Mouse (Mus musculus) kidney, adult 8-10 months (tissue): Measurements from ENCODE around the gene Stn1.
"Not testable (repeated sequence)": the region's sequence is repeated elsewhere in the genome, so short reads cannot be mapped to it uniquely, and the experiment has no call there.

Experiments
- DNase-seq, 2 experiments: peaks; one replicate each; pipeline ENCODE4 v3.0.0; 2022

Stn1 gene

DNA sequence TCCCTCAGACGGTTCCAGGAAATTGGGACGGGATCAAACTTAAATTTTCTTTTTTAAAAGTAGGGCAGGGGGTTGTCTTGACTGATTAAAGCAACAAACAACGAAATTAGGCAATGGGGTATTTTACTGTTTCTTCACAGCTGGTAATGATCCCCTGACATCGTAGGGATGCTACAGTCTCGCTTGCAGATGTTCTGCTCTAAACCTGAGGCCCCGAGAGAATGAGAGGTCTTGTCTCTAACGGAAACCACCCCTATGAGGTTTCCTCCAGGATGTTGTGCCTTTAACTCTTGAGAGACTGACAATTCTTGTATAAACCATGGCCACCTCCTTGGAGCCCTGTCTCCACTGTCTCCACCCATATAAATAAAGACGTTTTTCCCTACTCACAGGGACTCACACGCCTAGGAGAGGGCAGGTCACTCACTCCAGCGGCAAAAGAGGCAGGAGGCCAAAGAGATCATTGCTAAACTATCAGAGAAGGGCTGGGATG, at the start of gene Stn1:
Stn1 (minus strand) TSS at position 208 of the 493 bp plus-strand sequence.
- DNase-seq, result no peak

GRCm38 (mm10) chr19:47587009-47587408, 49.7 kb upstream of the Stn1 start:
- DNase-seq, result peak in 1 of 2 experiments; percentile 28

DNA sequence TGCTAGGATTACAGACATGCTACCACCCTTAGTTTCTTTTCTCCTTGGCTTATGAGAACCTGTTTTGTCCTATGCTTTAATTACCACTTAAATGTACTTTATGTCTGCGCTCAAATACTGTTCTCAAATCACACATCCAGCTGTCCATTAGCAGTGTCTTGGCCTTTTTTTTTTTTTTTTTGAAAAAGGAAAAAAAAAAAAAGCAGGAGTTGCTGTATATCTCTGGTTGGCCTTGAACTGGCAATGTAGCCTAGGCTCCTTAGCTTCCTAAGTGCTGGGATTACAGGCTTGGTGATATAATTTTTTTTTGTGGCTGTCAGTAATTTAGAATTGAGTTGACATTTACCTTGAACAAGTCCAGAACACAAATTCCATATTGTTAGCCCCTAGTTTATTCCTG, 48.5 kb upstream of the Stn1 start:
- no peak for DNase-seq

GRCm38 (mm10) chr19:47579788-47580631, 42.7 kb upstream of the Stn1 start:
- DNase-seq, result peak in 1 of 2 experiments; percentile 32

- peak; percentile 81 to 85 for DNase-seq
Measured at GRCm38 (mm10) chr19:47579225-47579787, 42.0 kb upstream of the Stn1 start, which contains the start of gene Slk. TSS of gene Slk (plus strand) at chr19:47579678.

DNA sequence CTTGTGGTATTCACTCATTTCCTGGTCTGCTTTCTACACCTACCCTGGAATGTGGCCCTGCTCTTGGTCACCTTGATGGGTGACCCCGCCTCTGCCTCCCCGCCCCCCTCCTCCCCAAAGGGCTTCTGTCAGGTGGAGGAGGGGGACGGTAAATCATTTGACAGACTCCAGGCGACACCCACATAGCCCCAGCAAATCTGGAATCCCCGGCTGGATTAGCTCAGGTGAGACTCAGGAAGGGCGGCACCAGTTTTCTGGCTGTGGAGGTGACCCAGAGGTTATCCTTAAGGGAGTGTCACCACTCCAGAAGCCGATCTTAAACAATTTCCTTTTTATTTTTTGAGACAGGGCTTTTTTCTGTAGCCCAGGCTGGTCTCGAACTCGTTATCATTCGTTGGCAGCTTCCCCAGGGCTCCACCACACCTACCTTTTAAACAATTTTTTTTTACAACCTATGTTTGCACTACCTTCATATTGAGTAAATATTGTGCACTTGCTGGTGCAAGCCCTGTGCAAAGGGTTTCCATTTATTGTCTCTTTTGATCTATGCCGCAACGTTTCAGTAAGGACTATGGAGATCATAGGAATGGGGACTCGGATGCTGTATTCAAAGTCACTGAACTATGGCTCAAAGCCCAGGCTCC, 41.4 kb upstream of the Stn1 start:
- DNase-seq, result peak; percentile 43 to 74

DNA sequence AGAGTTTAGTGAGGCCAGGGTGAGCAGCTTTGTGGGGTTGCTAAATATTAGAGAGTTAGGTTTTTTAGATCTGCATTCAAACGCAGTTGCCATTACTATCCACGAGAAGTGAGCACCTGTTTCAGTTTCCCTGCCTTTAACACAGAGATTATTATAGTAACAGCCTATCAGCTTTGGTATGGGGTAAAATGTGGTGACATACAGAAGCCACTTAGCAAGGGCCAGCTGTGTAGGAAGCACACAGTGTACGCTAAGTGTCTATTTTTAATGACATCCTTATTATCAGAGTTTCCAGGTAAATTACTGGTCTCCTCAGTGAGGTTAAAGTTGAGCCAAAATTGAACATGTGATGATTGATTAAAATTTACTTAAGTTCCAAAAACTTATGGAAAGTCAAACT, 36.4 kb upstream of the Stn1 start:
- DNase-seq, result no peak

DNA sequence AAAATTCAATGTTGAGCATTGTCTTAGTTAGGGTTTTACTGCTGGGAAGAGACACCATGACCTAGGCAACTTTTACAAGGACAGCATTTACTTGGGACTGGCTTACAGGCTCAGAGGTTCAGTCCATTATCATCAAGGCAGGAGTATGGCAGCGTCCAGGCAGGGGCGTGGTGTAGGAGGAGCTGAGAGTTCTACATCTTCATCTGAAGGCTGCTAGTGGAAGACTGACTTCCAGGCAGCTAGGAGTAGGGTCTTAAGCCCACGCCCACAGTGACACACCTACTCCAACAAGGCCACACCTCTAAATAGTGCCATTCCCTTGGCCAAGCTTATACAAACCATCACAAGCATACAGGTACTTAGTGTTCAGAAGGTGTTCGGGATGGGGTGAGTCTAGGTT, 34.7 kb upstream of the Stn1 start:
- DNase-seq, result not testable (repeated sequence)

GRCm38 (mm10) chr19:47570042-47570441, 32.7 kb upstream of the Stn1 start:
- DNase-seq, result no peak

GRCm38 (mm10) chr19:47565994-47566393, 28.7 kb upstream of the Stn1 start:
- DNase-seq, result no peak

- no peak for DNase-seq
Measured at GRCm38 (mm10) chr19:47565031-47565654, 27.8 kb upstream of the Stn1 start.

GRCm38 (mm10) chr19:47563715-47564114, 26.4 kb upstream of the Stn1 start:
- DNase-seq, result no peak

DNA sequence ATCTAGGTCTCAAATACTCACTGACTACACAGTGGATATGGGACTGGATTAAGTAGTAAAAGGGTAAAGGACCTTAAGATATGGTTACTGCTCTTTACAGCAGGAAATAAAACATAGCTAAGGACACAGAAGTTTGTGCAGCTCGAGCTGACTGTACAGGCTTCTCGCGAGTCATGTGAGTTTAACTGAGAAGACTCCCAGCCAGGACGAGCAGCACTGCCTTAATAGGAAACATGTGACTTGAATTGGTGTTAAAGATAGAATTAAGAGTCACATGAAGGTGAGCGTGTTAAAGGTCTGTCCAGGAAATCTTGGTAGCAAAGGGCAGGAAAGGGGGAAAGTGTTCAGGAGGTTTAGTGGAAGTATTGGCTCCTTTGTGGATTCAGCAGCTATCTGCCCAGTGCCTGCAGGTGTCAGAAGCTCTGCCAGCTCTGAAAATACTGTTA, 24.7 kb upstream of the Stn1 start:
- DNase-seq, result peak; percentile 53 to 85

DNA sequence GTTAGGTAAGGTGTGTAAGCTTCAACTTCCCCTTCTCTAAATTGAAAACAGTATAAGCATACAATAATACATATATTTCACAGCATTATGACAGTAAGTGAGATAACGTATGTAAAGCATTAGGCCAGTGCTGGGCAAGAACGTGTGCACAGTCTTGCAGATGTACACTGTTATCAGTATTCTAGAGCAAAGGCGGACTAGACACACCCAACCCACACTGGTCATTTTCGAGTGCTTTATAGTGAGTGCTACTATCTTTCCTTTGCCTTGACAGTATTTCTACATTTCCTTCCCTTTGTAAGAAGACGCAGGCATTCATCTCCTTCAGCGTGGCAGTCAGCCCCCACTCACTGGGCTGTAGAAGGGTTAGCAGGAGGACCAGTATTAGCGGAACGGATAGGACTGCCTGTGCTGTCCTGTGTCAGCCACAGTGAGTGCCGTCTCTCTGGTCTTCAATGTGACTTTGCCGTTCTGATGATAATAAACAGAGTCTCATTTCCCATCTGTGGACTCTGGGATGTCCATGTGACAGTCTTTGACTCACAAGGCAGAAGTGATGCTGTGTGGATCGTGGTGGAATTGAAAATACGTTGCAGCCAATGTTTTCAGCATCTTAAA, 23.3 kb upstream of the Stn1 start:
- no peak for DNase-seq

DNA sequence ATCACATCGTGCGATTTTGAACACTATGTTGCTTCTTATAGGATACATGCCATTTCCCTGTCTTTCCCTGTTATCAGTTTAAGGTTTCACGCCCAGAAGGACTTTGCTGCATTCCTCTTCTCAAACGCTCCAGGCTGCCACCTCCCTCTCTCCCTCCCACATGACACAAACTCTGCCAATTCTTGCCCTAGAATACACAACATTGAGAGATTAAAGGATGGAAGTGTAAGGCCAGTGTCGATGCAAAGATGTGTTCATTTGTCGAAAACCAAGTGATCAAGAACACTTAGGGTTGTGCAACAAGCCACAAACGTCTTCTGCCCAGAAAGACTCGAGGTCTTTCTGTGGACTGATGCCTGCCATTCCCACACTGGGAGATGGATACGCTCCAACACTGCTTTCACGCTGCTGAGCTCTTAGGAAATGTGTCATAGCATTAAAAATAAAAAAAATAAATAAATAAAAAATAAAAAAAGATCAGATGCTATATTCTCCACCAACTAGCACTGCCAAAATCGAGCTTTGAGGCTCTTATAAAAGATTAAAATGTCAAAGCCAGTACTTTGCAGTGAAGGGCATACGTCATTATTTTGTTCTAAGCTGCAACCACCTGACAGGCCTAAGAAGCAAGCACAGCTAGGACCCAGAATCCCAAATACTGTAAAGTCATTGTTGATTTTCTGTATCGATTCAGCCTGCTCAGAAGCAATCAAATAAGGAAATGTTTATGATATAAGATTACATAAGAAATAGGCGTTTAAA, 22.6 kb upstream of the Stn1 start:
- DNase-seq, result no peak

DNA sequence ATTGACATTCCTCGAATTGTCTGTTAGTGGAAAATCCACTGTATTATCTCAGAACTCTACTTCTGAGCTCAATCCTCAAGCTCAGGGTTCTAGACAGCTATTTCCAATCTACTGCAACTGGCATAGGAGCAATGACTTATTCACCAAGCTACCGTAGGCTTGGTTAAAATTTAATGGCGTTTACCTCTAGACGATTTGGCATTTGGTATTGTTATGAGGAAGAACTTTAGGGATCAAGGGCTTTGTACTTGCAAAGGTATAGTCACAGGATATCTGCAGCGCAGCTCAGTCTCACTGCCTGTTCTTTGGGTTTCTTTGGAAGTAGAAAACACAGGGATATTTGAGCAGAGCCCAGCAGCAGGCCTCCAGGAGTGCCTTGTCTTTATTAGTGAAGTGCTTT, 21.8 kb upstream of the Stn1 start:
- DNase-seq, result peak in 1 of 2 experiments; percentile 54

DNA sequence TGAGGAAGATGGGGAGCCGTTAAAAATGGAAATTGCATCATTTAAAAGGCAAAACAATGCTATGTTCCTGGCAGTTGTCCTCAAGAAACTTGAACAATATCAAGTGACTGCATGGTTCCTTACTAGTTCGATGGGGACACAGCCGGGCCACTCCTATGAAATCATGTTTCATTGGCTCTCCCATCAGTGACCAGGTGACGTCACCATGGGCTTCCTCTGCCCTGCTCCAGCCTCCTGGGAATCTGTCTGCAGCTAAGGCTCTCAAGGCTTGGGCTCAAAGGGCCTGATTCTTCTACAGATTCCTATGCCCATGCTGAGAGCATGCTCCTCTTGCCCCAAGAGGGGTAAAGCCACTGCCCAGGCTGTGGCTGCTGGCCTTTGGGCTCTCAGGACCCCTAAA, 12.3 kb upstream of the Stn1 start:
- DNase-seq, result no peak

GRCm38 (mm10) chr19:47549174-47549573, 11.9 kb upstream of the Stn1 start:
- no peak for DNase-seq

GRCm38 (mm10) chr19:47548432-47549076, 11.2 kb upstream of the Stn1 start:
- no peak for DNase-seq

- no peak for DNase-seq
Measured at GRCm38 (mm10) chr19:47545528-47545927, 8.2 kb upstream of the Stn1 start.

- DNase-seq, result no peak
Measured at GRCm38 (mm10) chr19:47545055-47545454, 7.7 kb upstream of the Stn1 start.
